Mouse (Mus musculus): ENCODE measurements around the gene Slc15a1. TPM values are rescaled to one million over a fixed set of nuclear protein-coding genes. Genes with fewer than 3 reads are reported as not detected.

Slc15a1 gene
- polyA plus RNA-seq, 1 experiment = 304 TPM

- TF ChIP-seq POLR2A (IDR thresholded peaks at IDR 0.05; ENCODE audit: low read depth, low read length) (no peak), CTCF (IDR thresholded peaks at IDR 0.05; ENCODE audit: extremely low read depth, insufficient read length, insufficient replicate concordance, low read depth, low read length) (no peak)
- Histone ChIP-seq H3K4me3 (ENCODE audit: low read depth, low read length) (no peak overlapping the region), H3K27me3 (ENCODE audit: control insufficient read depth, insufficient read depth, low read length) (no peaks in the 10 kb centered on the region; the same call in 1 of the 2 replicates), H3K36me3 (ENCODE audit: control insufficient read depth, insufficient read depth, low read length) (no peaks in the 10 kb centered on the region), H3K4me1 (ENCODE audit: control insufficient read depth, insufficient read depth, insufficient read length, low read length) (peaks cover 2% of the 10 kb centered on the region; the same call in 1 of the 2 replicates), H3K27ac (ENCODE audit: insufficient read depth, low read depth, low read length) (no peak overlapping the region)
- 28% methylated on average over 9 of the region's 9 CpGs for WGBS
Measured at GRCm38 (mm10) chr14:121446951-121447350, 58.1 kb downstream of the Slc15a1 start.

- Histone ChIP-seq H3K27ac (ENCODE audit: insufficient read depth, low read depth, low read length) (no peak overlapping the region), H3K36me3 (ENCODE audit: control insufficient read depth, insufficient read depth, low read length) (no peaks in the 10 kb centered on the region), H3K4me3 (ENCODE audit: low read depth, low read length) (no peak overlapping the region), H3K4me1 (ENCODE audit: control insufficient read depth, insufficient read depth, insufficient read length, low read length) (peaks cover 2% of the 10 kb centered on the region; the same call in 1 of the 2 replicates), H3K27me3 (ENCODE audit: control insufficient read depth, insufficient read depth, low read length) (no peaks in the 10 kb centered on the region; the same call in 1 of the 2 replicates)
- 15% methylated on average over 8 of the region's 8 CpGs for WGBS
- TF ChIP-seq POLR2A (IDR thresholded peaks at IDR 0.05; ENCODE audit: low read depth, low read length) = no peak
- peak; percentile 71 for TF ChIP-seq CTCF (IDR thresholded peaks at IDR 0.05; ENCODE audit: extremely low read depth, insufficient read length, insufficient replicate concordance, low read depth, low read length)
Measured at GRCm38 (mm10) chr14:121445194-121445593, 59.9 kb downstream of the Slc15a1 start.

DNA sequence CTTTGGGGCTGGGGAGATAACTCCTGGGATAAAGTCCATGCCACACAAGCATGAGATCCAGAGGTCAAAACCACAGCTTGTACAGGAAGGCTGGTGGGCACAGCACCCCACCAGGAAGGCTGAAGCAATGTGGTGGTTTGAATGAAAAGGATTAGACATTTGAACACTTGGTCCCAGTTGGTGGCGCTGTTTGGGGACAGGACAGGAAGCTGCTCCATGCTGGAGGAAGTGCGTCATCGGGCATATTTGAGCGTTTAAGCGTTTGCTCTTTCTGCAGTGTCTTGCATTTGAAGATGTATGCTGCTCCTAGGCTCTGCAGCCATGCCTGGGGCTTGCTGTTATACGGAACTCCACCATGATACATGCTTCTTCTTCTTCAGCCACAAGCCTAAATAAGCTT is 64.2 kb downstream of the Slc15a1 start:
- no peak overlapping the region for H3K27ac ChIP-seq (ENCODE audit: insufficient read depth, low read depth, low read length)
- no peak for TF ChIP-seq POLR2A (IDR thresholded peaks at IDR 0.05; ENCODE audit: low read depth, low read length)
- no peak for TF ChIP-seq CTCF (IDR thresholded peaks at IDR 0.05; ENCODE audit: extremely low read depth, insufficient read length, insufficient replicate concordance, low read depth, low read length)
- no peak overlapping the region for H3K4me3 ChIP-seq (ENCODE audit: low read depth, low read length)
- H3K27me3 ChIP-seq (ENCODE audit: control insufficient read depth, insufficient read depth, low read length) = no peaks in the 10 kb centered on the region
- no peaks in the 10 kb centered on the region for H3K36me3 ChIP-seq (ENCODE audit: control insufficient read depth, insufficient read depth, low read length)
- peaks cover 9% of the 10 kb centered on the region; the same call in 1 of the 2 replicates for H3K4me1 ChIP-seq (ENCODE audit: control insufficient read depth, insufficient read depth, insufficient read length, low read length)
- 90% methylated on average over 6 of the region's 6 CpGs for WGBS

- WGBS = 30% methylated on average over 6 of the region's 6 CpGs
- Histone ChIP-seq H3K27ac (ENCODE audit: insufficient read depth, low read depth, low read length) (peak overlapping the region; percentile 82), H3K4me3 (ENCODE audit: low read depth, low read length) (no peak overlapping the region), H3K27me3 (ENCODE audit: control insufficient read depth, insufficient read depth, low read length) (no peaks in the 10 kb centered on the region), H3K4me1 (ENCODE audit: control insufficient read depth, insufficient read depth, insufficient read length, low read length) (peaks cover 9% of the 10 kb centered on the region; the same call in 1 of the 2 replicates), H3K36me3 (ENCODE audit: control insufficient read depth, insufficient read depth, low read length) (no peaks in the 10 kb centered on the region)
- TF ChIP-seq CTCF (IDR thresholded peaks at IDR 0.05; ENCODE audit: extremely low read depth, insufficient read length, insufficient replicate concordance, low read depth, low read length) (no peak), POLR2A (IDR thresholded peaks at IDR 0.05; ENCODE audit: low read depth, low read length) (no peak)
Measured at GRCm38 (mm10) chr14:121437026-121437425, 68.0 kb downstream of the Slc15a1 start.

GRCm38 (mm10) chr14:121436455-121436854 is 68.6 kb downstream of the Slc15a1 start:
- H3K27ac ChIP-seq (ENCODE audit: insufficient read depth, low read depth, low read length) = peak overlapping the region; percentile 82
- peaks cover 9% of the 10 kb centered on the region; the same call in 1 of the 2 replicates for H3K4me1 ChIP-seq (ENCODE audit: control insufficient read depth, insufficient read depth, insufficient read length, low read length)
- H3K27me3 ChIP-seq (ENCODE audit: control insufficient read depth, insufficient read depth, low read length) = no peaks in the 10 kb centered on the region
- 91% methylated on average over 3 of the region's 3 CpGs for WGBS
- no peak overlapping the region for H3K4me3 ChIP-seq (ENCODE audit: low read depth, low read length)
- TF ChIP-seq POLR2A (IDR thresholded peaks at IDR 0.05; ENCODE audit: low read depth, low read length) (no peak), CTCF (IDR thresholded peaks at IDR 0.05; ENCODE audit: extremely low read depth, insufficient read length, insufficient replicate concordance, low read depth, low read length) (no peak)
- H3K36me3 ChIP-seq (ENCODE audit: control insufficient read depth, insufficient read depth, low read length) = no peaks in the 10 kb centered on the region

GRCm38 (mm10) chr14:121435794-121436193 is 69.3 kb downstream of the Slc15a1 start:
- TF ChIP-seq POLR2A (IDR thresholded peaks at IDR 0.05; ENCODE audit: low read depth, low read length) (no peak), CTCF (IDR thresholded peaks at IDR 0.05; ENCODE audit: extremely low read depth, insufficient read length, insufficient replicate concordance, low read depth, low read length) (no peak)
- Histone ChIP-seq H3K4me3 (ENCODE audit: low read depth, low read length) (no peak overlapping the region), H3K27ac (ENCODE audit: insufficient read depth, low read depth, low read length) (peak overlapping the region; percentile 82), H3K4me1 (ENCODE audit: control insufficient read depth, insufficient read depth, insufficient read length, low read length) (peaks cover 13% of the 10 kb centered on the region; the same call in 1 of the 2 replicates), H3K36me3 (ENCODE audit: control insufficient read depth, insufficient read depth, low read length) (no peaks in the 10 kb centered on the region), H3K27me3 (ENCODE audit: control insufficient read depth, insufficient read depth, low read length) (no peaks in the 10 kb centered on the region)
- 33% methylated on average over 6 of the region's 6 CpGs for WGBS

GRCm38 (mm10) chr14:121431261-121431660 is 73.8 kb downstream of the Slc15a1 start:
- Histone ChIP-seq H3K27ac (ENCODE audit: insufficient read depth, low read depth, low read length) (no peak overlapping the region), H3K4me3 (ENCODE audit: low read depth, low read length) (no peak overlapping the region), H3K4me1 (ENCODE audit: control insufficient read depth, insufficient read depth, insufficient read length, low read length) (peaks cover 11% of the 10 kb centered on the region; the same call in 1 of the 2 replicates), H3K36me3 (ENCODE audit: control insufficient read depth, insufficient read depth, low read length) (no peaks in the 10 kb centered on the region), H3K27me3 (ENCODE audit: control insufficient read depth, insufficient read depth, low read length) (no peaks in the 10 kb centered on the region)
- no peak for TF ChIP-seq CTCF (IDR thresholded peaks at IDR 0.05; ENCODE audit: extremely low read depth, insufficient read length, insufficient replicate concordance, low read depth, low read length)
- no peak for TF ChIP-seq POLR2A (IDR thresholded peaks at IDR 0.05; ENCODE audit: low read depth, low read length)
- 93% methylated on average over 7 of the region's 7 CpGs for WGBS

All from small intestine, adult 2 months (tissue).